Mouse (Mus musculus) neural tube, embryonic 11.5 days (tissue): ENCODE measurements around the gene Ccdc159. TPM values are rescaled to one million over a fixed set of nuclear protein-coding genes. Genes with fewer than 3 reads are reported as not detected.

ENCODE experiments used
- ATAC-seq: fragments of 200-750 bp; cut with Nextera tagmentation; 2 replicates; pipeline ENCODE4 v1.8.0; 2017; ENCODE audit warnings: moderate number of reproducible peaks, mild to moderate bottlenecking, moderate TSS enrichment, moderate library complexity; ENCODE audit not compliant: insufficient read depth, low FRiP score, low TSS enrichment
- DNase-seq: peaks from one replicate; pipeline ENCODE4 v3.0.0-alpha.2; 2015; ENCODE audit warnings: low spot score
- H3K27ac ChIP-seq: fragments of 300-500 bp; sonication (generic); 2 replicates; pipeline ENCODE4 v1.5.1; 2014; ENCODE audit warnings: low read depth, mild to moderate bottlenecking, low read length
- H3K27me3 ChIP-seq: fragments of 300-500 bp; sonication (generic); 2 replicates; pipeline ENCODE4 v1.6.1; 2014; ENCODE audit warnings: mild to moderate bottlenecking, low read length, mixed read lengths; ENCODE audit not compliant: control insufficient read depth, insufficient read depth
- H3K36me3 ChIP-seq: fragments of 300-500 bp; sonication (generic); 2 replicates; pipeline ENCODE4 v1.6.1; 2014; ENCODE audit warnings: mild to moderate bottlenecking, low read length, moderate library complexity, mixed read lengths; ENCODE audit not compliant: control insufficient read depth, insufficient read depth
- H3K4me1 ChIP-seq: fragments of 300-500 bp; sonication (generic); 2 replicates; pipeline ENCODE4 v1.6.1; 2014; ENCODE audit warnings: low read length, mixed read lengths; ENCODE audit not compliant: control insufficient read depth, insufficient read depth
- H3K4me2 ChIP-seq: fragments of 300-500 bp; sonication (generic); 2 replicates; pipeline ENCODE4 v1.6.1; 2014; ENCODE audit warnings: low read depth, mild to moderate bottlenecking, moderate library complexity
- H3K4me3 ChIP-seq: fragments of 300-500 bp; sonication (generic); 2 replicates; pipeline ENCODE4 v1.5.1; 2014; ENCODE audit warnings: low read depth, low read length
- H3K9ac ChIP-seq: fragments of 300-500 bp; sonication (generic); 2 replicates; pipeline ENCODE4 v1.6.1; 2014; ENCODE audit warnings: mild to moderate bottlenecking, low read length
- H3K9me3 ChIP-seq: fragments of 300-500 bp; sonication (generic); 2 replicates; pipeline ENCODE4 v1.6.1; 2016; ENCODE audit warnings: low read length; ENCODE audit not compliant: control insufficient read depth
- WGBS: fragments of 180-500 bp; shearing (Covaris S2); extraction: QIAGEN DNeasy Blood & Tissue Kit; methylation state at CpG from one replicate; pipeline ENCODE4 v1.1.7; 2014; 5-methylcytosine and 5-hydroxymethylcytosine counted together
- polyA plus RNA-seq: library from polyadenylated mRNA; unstranded; fragments of >200 nt; fragmentation: Nextera tagmentation; extraction: Ambion mirVana; gene quantifications from 2 replicates; pipeline ENCODE4 v1.2.1, GENCODE M21; 2014

Ccdc159 gene
- polyA plus RNA-seq, 1 experiment from 2014 or later, result 3.6 TPM

DNA sequence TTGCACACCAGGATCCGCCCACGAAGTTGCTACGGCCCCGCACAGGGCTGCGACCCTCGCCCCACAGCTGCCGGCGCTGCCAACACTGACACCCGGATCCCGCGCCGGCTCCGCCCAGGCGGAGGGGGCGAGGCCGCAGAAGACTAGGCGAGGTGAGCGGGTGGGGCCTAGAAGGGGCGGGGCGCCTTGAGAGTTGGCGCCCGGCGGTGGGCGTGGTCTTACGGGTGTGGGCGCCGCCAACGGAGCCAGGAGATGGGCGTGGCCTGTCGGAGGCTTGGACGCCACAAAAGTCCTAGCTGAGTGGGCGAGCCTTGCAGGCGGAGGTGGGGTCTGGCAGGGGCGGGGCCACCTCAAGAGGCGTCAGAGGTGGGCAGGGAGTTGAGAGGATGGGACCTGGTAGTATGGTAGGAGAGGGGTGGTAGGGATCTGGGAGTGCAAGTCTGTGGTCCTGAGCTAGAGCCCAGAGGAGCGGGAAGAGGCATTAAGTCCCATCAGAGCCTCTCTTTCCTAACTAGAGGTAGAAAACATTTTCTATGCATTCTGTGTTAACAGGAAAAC is 9.2 kb upstream of the Ccdc159 start, which contains the start of gene Rab3d:
TSS of gene Rab3d (minus strand) at position 158 of the 558 bp plus-strand sequence.
- Histone ChIP-seq H3K4me1 (no peaks in the 10 kb centered on the region), H3K36me3 (no peaks in the 10 kb centered on the region; the same call in 1 of the 2 replicates), H3K4me2 (peak within 1 kb of the TSS; percentile 96), H3K27ac (peak within 1 kb of the TSS; percentile 10; the same call in 1 of the 2 replicates), H3K9me3 (no peaks in the 10 kb centered on the region), H3K9ac (peak within 1 kb of the TSS; percentile 72), H3K4me3 (peak within 1 kb of the TSS; percentile 59), H3K27me3 (peaks cover 8% of the 10 kb centered on the region; the same call in 1 of the 2 replicates)
- ATAC-seq (peak; percentile 93), DNase-seq (peak; percentile 98)
- WGBS, result under 1% methylated on average over 36 of the region's 36 CpGs

- Histone ChIP-seq H3K36me3 (no peaks in the 10 kb centered on the region; the same call in 1 of the 2 replicates), H3K4me2 (peak overlapping the region; percentile 96), H3K27ac (no peak overlapping the region), H3K27me3 (peaks cover 8% of the 10 kb centered on the region; the same call in 1 of the 2 replicates), H3K4me3 (no peak overlapping the region), H3K4me1 (no peaks in the 10 kb centered on the region), H3K9me3 (no peaks in the 10 kb centered on the region), H3K9ac (no peak overlapping the region)
- ATAC-seq (no peak), DNase-seq (no peak)
- WGBS, result 25% methylated on average over 5 of the region's 5 CpGs
Measured at GRCm38 (mm10) chr9:21918692-21919384, 8.4 kb upstream of the Ccdc159 start.

DNA sequence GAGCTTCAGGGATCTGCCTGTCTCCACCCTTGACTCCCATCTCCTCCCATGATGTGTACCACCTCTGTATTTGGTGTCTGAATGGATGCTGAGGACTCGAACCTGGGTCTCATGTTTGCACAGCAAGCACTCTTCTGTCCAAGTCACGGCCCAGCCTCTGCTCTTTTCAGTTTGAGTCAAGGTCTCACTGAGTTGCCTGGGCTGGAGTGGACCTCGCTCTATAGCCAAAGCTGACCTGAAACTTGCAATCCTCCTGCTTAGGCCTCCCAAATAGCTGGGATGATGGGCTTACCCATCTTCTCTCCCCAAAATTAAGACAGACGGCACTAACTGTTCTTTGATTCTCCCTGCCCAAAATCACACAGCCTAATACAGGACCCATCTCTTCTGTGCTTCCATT is 4.2 kb upstream of the Ccdc159 start:
- Histone ChIP-seq H3K4me1 (no peaks in the 10 kb centered on the region), H3K27ac (no peak overlapping the region), H3K36me3 (no peaks in the 10 kb centered on the region), H3K4me3 (no peak overlapping the region), H3K9me3 (no peaks in the 10 kb centered on the region), H3K9ac (no peak overlapping the region), H3K4me2 (no peak overlapping the region), H3K27me3 (no peaks in the 10 kb centered on the region)
- no peak for DNase-seq
- ATAC-seq, result no peak
- WGBS, result 84% methylated on average over 4 of the region's 4 CpGs

GRCm38 (mm10) chr9:21923490-21924098 is 3.7 kb upstream of the Ccdc159 start:
- Histone ChIP-seq H3K27ac (no peak overlapping the region), H3K4me3 (no peak overlapping the region), H3K9ac (no peak overlapping the region), H3K9me3 (no peaks in the 10 kb centered on the region), H3K4me2 (no peak overlapping the region), H3K36me3 (no peaks in the 10 kb centered on the region), H3K27me3 (no peaks in the 10 kb centered on the region), H3K4me1 (no peaks in the 10 kb centered on the region)
- DNase-seq (no peak), ATAC-seq (no peak)
- WGBS, result 79% methylated on average over 3 of the region's 3 CpGs

- no peaks in the 10 kb centered on the region for H3K27me3 ChIP-seq
- no peak overlapping the region for H3K4me2 ChIP-seq
- H3K4me3 ChIP-seq, result no peak overlapping the region
- no peaks in the 10 kb centered on the region for H3K4me1 ChIP-seq
- WGBS, result 90% methylated on average over 6 of the region's 6 CpGs
- DNase-seq (no peak), ATAC-seq (no peak)
- H3K9me3 ChIP-seq, result no peaks in the 10 kb centered on the region
- no peaks in the 10 kb centered on the region for H3K36me3 ChIP-seq
- no peak overlapping the region for H3K9ac ChIP-seq
- H3K27ac ChIP-seq, result no peak overlapping the region
Measured at GRCm38 (mm10) chr9:21924099-21924493, 3.2 kb upstream of the Ccdc159 start.

DNA sequence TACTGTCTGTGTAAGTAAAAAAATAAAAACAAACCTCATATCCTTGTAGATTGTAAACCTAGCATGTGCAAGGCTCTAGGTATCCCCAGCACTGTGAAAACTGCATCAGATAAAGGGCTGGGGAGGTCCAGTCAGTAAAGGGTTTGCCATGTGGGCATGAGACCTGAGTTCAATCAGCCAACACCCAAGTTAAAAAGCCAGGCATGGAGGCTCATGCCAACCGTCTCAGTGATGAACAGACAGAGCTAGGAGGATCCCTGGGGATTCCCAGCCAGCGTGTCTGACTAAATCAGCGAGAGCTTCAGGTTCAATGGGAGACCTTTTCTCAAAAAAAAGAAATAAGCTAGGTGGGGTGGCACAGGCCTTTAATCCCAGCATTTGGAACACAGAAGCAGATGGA is 2.2 kb upstream of the Ccdc159 start:
- Histone ChIP-seq H3K9ac (no peak overlapping the region), H3K27me3 (no peaks in the 10 kb centered on the region), H3K36me3 (no peaks in the 10 kb centered on the region), H3K4me1 (no peaks in the 10 kb centered on the region), H3K27ac (no peak overlapping the region), H3K4me3 (no peak overlapping the region), H3K4me2 (no peak overlapping the region), H3K9me3 (no peaks in the 10 kb centered on the region)
- DNase-seq, result no peak
- no peak for ATAC-seq
- 90% methylated on average over 3 of the region's 3 CpGs for WGBS

- H3K4me3 ChIP-seq, result no peak overlapping the region
- H3K4me2 ChIP-seq, result no peak overlapping the region
- H3K27ac ChIP-seq, result no peak overlapping the region
- H3K9me3 ChIP-seq, result no peaks in the 10 kb centered on the region
- no peaks in the 10 kb centered on the region for H3K4me1 ChIP-seq
- DNase-seq (no peak), ATAC-seq (no peak)
- H3K27me3 ChIP-seq, result no peaks in the 10 kb centered on the region
- no peak overlapping the region for H3K9ac ChIP-seq
- 96% methylated on average over 1 of the region's 1 CpGs for WGBS
- H3K36me3 ChIP-seq, result no peaks in the 10 kb centered on the region
Measured at GRCm38 (mm10) chr9:21925506-21925905, 1.8 kb upstream of the Ccdc159 start.

DNA sequence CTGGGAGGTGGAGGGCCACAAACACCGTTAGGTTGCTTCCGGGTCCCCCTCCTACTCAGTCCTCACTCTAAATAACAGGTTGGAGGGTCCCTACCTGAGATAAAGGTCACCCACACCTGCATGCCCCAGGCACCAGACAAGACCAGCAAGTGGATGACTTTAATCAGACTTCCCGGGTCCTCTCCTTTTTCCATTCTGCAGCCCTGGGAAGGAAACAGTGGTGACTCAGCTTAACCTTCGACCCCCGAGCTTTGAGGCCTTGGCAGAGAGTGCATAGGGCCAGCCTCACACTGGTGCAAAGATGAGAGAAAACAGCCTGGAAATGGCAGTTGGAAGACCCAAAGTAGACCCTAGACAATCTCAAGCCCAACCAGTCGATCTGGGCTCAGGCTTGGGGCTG is 1.1 kb upstream of the Ccdc159 start:
- Histone ChIP-seq H3K4me1 (no peaks in the 10 kb centered on the region), H3K9ac (no peak overlapping the region), H3K4me3 (no peak overlapping the region), H3K27me3 (no peaks in the 10 kb centered on the region), H3K9me3 (no peaks in the 10 kb centered on the region), H3K36me3 (no peaks in the 10 kb centered on the region), H3K4me2 (0 out of 2 replicates have a peak overlapping the region, but pooled peaks have one; percentile 39), H3K27ac (no peak overlapping the region)
- 83% methylated on average over 6 of the region's 6 CpGs for WGBS
- ATAC-seq, result no peak
- no peak for DNase-seq
